Mouse (Mus musculus) neural tube, embryonic 12.5 days (tissue): ENCODE data around the gene Itgal. TPM values are rescaled to one million over a fixed set of nuclear protein-coding genes. Genes with fewer than 3 reads are reported as not detected.
"Not testable (repeated sequence)": the region's sequence is repeated elsewhere in the genome, so short reads cannot be mapped to it uniquely, and the experiment has no call there.

Experiments
- ATAC-seq: fragments of 200-750 bp; cut with Nextera tagmentation; 2 replicates; pipeline ENCODE4 v1.8.0; 2017; ENCODE audit warnings: low read depth, mild to moderate bottlenecking, moderate TSS enrichment, moderate library complexity; ENCODE audit not compliant: low FRiP score
- H3K27ac ChIP-seq: fragments of 300-500 bp; sonication (generic); 2 replicates; pipeline ENCODE4 v1.5.1; 2016
- H3K27me3 ChIP-seq: fragments of 300-500 bp; sonication (generic); replicated peaks from 2 replicates; pipeline ENCODE4 v1.6.1; 2016; ENCODE audit warnings: mild to moderate bottlenecking
- H3K36me3 ChIP-seq: fragments of 300-500 bp; sonication (generic); 2 replicates; pipeline ENCODE4 v1.6.1; 2016; ENCODE audit warnings: mild to moderate bottlenecking
- H3K4me1 ChIP-seq: fragments of 300-500 bp; sonication (generic); 2 replicates; pipeline ENCODE4 v1.6.1; 2016
- H3K4me2 ChIP-seq: fragments of 300-500 bp; sonication (generic); replicated peaks from 2 replicates; pipeline ENCODE4 v1.6.1; 2016; ENCODE audit warnings: mild to moderate bottlenecking
- H3K4me3 ChIP-seq: fragments of 300-500 bp; sonication (generic); 2 replicates; pipeline ENCODE4 v1.5.1; 2016
- H3K9ac ChIP-seq: fragments of 300-500 bp; sonication (generic); 2 replicates; pipeline ENCODE4 v1.6.1; 2016; ENCODE audit warnings: mild to moderate bottlenecking
- H3K9me3 ChIP-seq: fragments of 300-500 bp; sonication (generic); 2 replicates; pipeline ENCODE4 v1.6.1; 2016; ENCODE audit warnings: mild to moderate bottlenecking
- WGBS: fragments of 180-500 bp; shearing (Covaris S2); methylation state at CpG from one replicate; pipeline ENCODE4 v1.1.7; 2016; 5-methylcytosine and 5-hydroxymethylcytosine counted together
- polyA plus RNA-seq: library from polyadenylated mRNA; unstranded; fragments of >200 nt; fragmentation: Nextera tagmentation; extraction: Ambion mirVana; gene quantifications from 2 replicates; pipeline ENCODE4 v1.2.1, GENCODE M21; 2016

Gene Itgal
- polyA plus RNA-seq = 1.3 and 2.0 TPM in 2 replicates

GRCm38 (mm10) chr7:127296098-127296497 lies at the start of gene Itgal:
Itgal (plus strand) TSS chr7:127296260.
- Histone ChIP-seq H3K27ac (no peak within 1 kb of the TSS), H3K4me3 (no peak within 1 kb of the TSS), H3K4me2 (no peak within 1 kb of the TSS), H3K4me1 (no peaks in the 10 kb centered on the region), H3K36me3 (no peaks in the 10 kb centered on the region), H3K27me3 (no peaks in the 10 kb centered on the region), H3K9me3 (no peaks in the 10 kb centered on the region), H3K9ac (no peak within 1 kb of the TSS)
- 83% methylated on average over 11 of the region's 11 CpGs for WGBS
- ATAC-seq = no peak

GRCm38 (mm10) chr7:127250511-127250910 lies 45.5 kb upstream of the Itgal start:
- 92% methylated on average over 8 of the region's 8 CpGs for WGBS
- H3K4me3 ChIP-seq, H3K4me2 ChIP-seq, H3K27ac ChIP-seq, H3K9ac ChIP-seq, H3K9me3 ChIP-seq, ATAC-seq, H3K27me3 ChIP-seq: not testable (repeated sequence)
- peaks cover 22% of the 10 kb centered on the region for H3K36me3 ChIP-seq
- H3K4me1 ChIP-seq = peaks cover 20% of the 10 kb centered on the region

GRCm38 (mm10) chr7:127252414-127252813 lies 43.6 kb upstream of the Itgal start:
- Histone ChIP-seq H3K4me3 (no peak overlapping the region), H3K4me2 (no peak overlapping the region), H3K27ac (no peak overlapping the region), H3K27me3 (no peaks in the 10 kb centered on the region), H3K9ac (no peak overlapping the region), H3K9me3 (no peaks in the 10 kb centered on the region), H3K4me1 (peaks cover 9% of the 10 kb centered on the region), H3K36me3 (peaks cover 19% of the 10 kb centered on the region)
- ATAC-seq = no peak
- 90% methylated on average over 2 of the region's 2 CpGs for WGBS

GRCm38 (mm10) chr7:127253341-127253740 lies 42.7 kb upstream of the Itgal start:
- H3K4me2 ChIP-seq = peak overlapping the region; percentile 86
- H3K4me3 ChIP-seq = peak overlapping the region; percentile 56
- no peak overlapping the region; the same call in 1 of the 2 replicates for H3K27ac ChIP-seq
- ATAC-seq = no peak
- no peaks in the 10 kb centered on the region for H3K9me3 ChIP-seq
- H3K27me3 ChIP-seq = no peaks in the 10 kb centered on the region
- 87% methylated on average over 6 of the region's 6 CpGs for WGBS
- H3K9ac ChIP-seq = peak overlapping the region; percentile 66; the same call in 1 of the 2 replicates
- peaks cover 9% of the 10 kb centered on the region for H3K4me1 ChIP-seq
- H3K36me3 ChIP-seq = peaks cover 19% of the 10 kb centered on the region

- under 1% methylated on average over 136 of the region's 136 CpGs for WGBS
- peak; percentile 92 for ATAC-seq
- H3K36me3 ChIP-seq = peaks cover 19% of the 10 kb centered on the region
- H3K27ac ChIP-seq = peak overlapping the region; percentile 76
- H3K4me3 ChIP-seq = peak overlapping the region; percentile 56
- H3K4me1 ChIP-seq = peaks cover 12% of the 10 kb centered on the region
- no peaks in the 10 kb centered on the region for H3K27me3 ChIP-seq
- peak overlapping the region; percentile 86 for H3K4me2 ChIP-seq
- H3K9me3 ChIP-seq = no peaks in the 10 kb centered on the region
- peak overlapping the region; percentile 66 for H3K9ac ChIP-seq
Measured at GRCm38 (mm10) chr7:127253821-127254769, 42.0 kb upstream of the Itgal start.

- no peaks in the 10 kb centered on the region for H3K9me3 ChIP-seq
- H3K27me3 ChIP-seq = no peaks in the 10 kb centered on the region
- ATAC-seq = 0 out of 2 replicates have a peak, but pooled peaks have one; percentile 8
- peak overlapping the region; percentile 66; the same call in 1 of the 2 replicates for H3K9ac ChIP-seq
- H3K4me1 ChIP-seq = peaks cover 15% of the 10 kb centered on the region
- H3K27ac ChIP-seq = no peak overlapping the region
- peaks cover 11% of the 10 kb centered on the region for H3K36me3 ChIP-seq
- peak overlapping the region; percentile 56; the same call in 1 of the 2 replicates for H3K4me3 ChIP-seq
- WGBS = 19% methylated on average over 4 of the region's 4 CpGs
- peak overlapping the region; percentile 86 for H3K4me2 ChIP-seq
Measured at GRCm38 (mm10) chr7:127255008-127255407, 41.1 kb upstream of the Itgal start.

GRCm38 (mm10) chr7:127255965-127256364 lies 40.1 kb upstream of the Itgal start:
- no peaks in the 10 kb centered on the region for H3K9me3 ChIP-seq
- no peak for ATAC-seq
- H3K4me3 ChIP-seq = no peak overlapping the region
- no peaks in the 10 kb centered on the region for H3K27me3 ChIP-seq
- H3K4me2 ChIP-seq = no peak overlapping the region
- WGBS = 94% methylated on average over 2 of the region's 2 CpGs
- no peak overlapping the region for H3K9ac ChIP-seq
- no peak overlapping the region for H3K27ac ChIP-seq
- peaks cover 16% of the 10 kb centered on the region for H3K4me1 ChIP-seq
- peaks cover 9% of the 10 kb centered on the region for H3K36me3 ChIP-seq

GRCm38 (mm10) chr7:127256518-127256917 lies 39.5 kb upstream of the Itgal start:
- Histone ChIP-seq H3K4me1 (peaks cover 20% of the 10 kb centered on the region), H3K36me3 (peaks cover 9% of the 10 kb centered on the region), H3K4me3 (no peak overlapping the region), H3K4me2 (no peak overlapping the region), H3K27me3 (no peaks in the 10 kb centered on the region), H3K27ac (no peak overlapping the region), H3K9ac (no peak overlapping the region), H3K9me3 (no peaks in the 10 kb centered on the region)
- ATAC-seq = no peak
- WGBS = 92% methylated on average over 5 of the region's 5 CpGs

GRCm38 (mm10) chr7:127259186-127259905 lies 36.7 kb upstream of the Itgal start:
- ATAC-seq = no peak
- peak overlapping the region; percentile 73 for H3K4me2 ChIP-seq
- H3K4me3 ChIP-seq = 0 out of 2 replicates have a peak overlapping the region, but pooled peaks have one; percentile 59
- no peaks in the 10 kb centered on the region for H3K27me3 ChIP-seq
- H3K36me3 ChIP-seq = peaks cover 9% of the 10 kb centered on the region
- H3K4me1 ChIP-seq = peaks cover 17% of the 10 kb centered on the region
- H3K9ac ChIP-seq = 0 out of 2 replicates have a peak overlapping the region, but pooled peaks have one; percentile 60
- WGBS = 78% methylated on average over 8 of the region's 8 CpGs
- H3K27ac ChIP-seq = no peak overlapping the region
- no peaks in the 10 kb centered on the region for H3K9me3 ChIP-seq

- peak within 1 kb of the TSS; percentile 60 for H3K9ac ChIP-seq
- H3K4me3 ChIP-seq = peak within 1 kb of the TSS; percentile 59
- H3K27ac ChIP-seq = no peak within 1 kb of the TSS
- H3K4me2 ChIP-seq = peak within 1 kb of the TSS; percentile 73
- H3K36me3 ChIP-seq = peaks cover 9% of the 10 kb centered on the region
- under 1% methylated on average over 50 of the region's 50 CpGs for WGBS
- H3K27me3 ChIP-seq = no peaks in the 10 kb centered on the region
- H3K9me3 ChIP-seq = no peaks in the 10 kb centered on the region
- peaks cover 10% of the 10 kb centered on the region for H3K4me1 ChIP-seq
- ATAC-seq = peak; percentile 98
Measured at GRCm38 (mm10) chr7:127260309-127261111, 35.5 kb upstream of the Itgal start, which contains the start of gene Dctpp1. Dctpp1 (minus strand) TSS chr7:127260709.

GRCm38 (mm10) chr7:127262218-127262961 lies 33.7 kb upstream of the Itgal start:
- H3K27ac ChIP-seq = no peak overlapping the region
- WGBS = 89% methylated on average over 10 of the region's 10 CpGs

More at GRCm38 (mm10) chr7:127262218-127262961, 33.7 kb upstream of the Itgal start:
- H3K4me3 ChIP-seq = no peak overlapping the region
- no peak for ATAC-seq
- H3K36me3 ChIP-seq = no peaks in the 10 kb centered on the region
- peaks cover 10% of the 10 kb centered on the region for H3K4me1 ChIP-seq
- no peak overlapping the region for H3K9ac ChIP-seq
- no peak overlapping the region for H3K4me2 ChIP-seq
- no peaks in the 10 kb centered on the region for H3K27me3 ChIP-seq
- no peaks in the 10 kb centered on the region for H3K9me3 ChIP-seq
